Mouse (Mus musculus) lung, adult 2 months (tissue): ENCODE results near the gene Onecut3. TPM values are rescaled to one million over a fixed set of nuclear protein-coding genes. Genes with fewer than 3 reads are reported as not detected.

Experiments
- DNase-seq: peaks from one replicate; pipeline ENCODE4 v3.0.0; 2022
- H3K4me1 ChIP-seq: fragments of 200-500 bp; 2 replicates; pipeline ENCODE4 v1.6.1; 2011; ENCODE audit warnings: low read length; ENCODE audit not compliant: control insufficient read depth, insufficient read depth
- H3K4me3 ChIP-seq: fragments of 200-500 bp; replicated peaks from 2 replicates; pipeline ENCODE3; 2011; ENCODE audit warnings: low read depth, mild to moderate bottlenecking, control low read depth, low read length; ENCODE audit errors: extremely low read depth
- CTCF ChIP-seq: fragments of 200-500 bp; IDR thresholded peaks from 2 replicates; pipeline ENCODE4 v1.5.1; 2011; ENCODE audit warnings: mild to moderate bottlenecking, low read length, control low read depth; ENCODE audit not compliant: insufficient read depth
- POLR2A ChIP-seq: fragments of 200-500 bp; IDR thresholded peaks from 2 replicates; pipeline ENCODE4 v1.6.1; 2011; ENCODE audit warnings: low read depth, mild to moderate bottlenecking, control low read depth, low read length, borderline replicate concordance; ENCODE audit errors: extremely low read depth
- WGBS: fragments of 180-500 bp; shearing (Covaris S2); methylation state at CpG from one replicate; pipeline ENCODE4 v1.1.7; 2018; 5-methylcytosine and 5-hydroxymethylcytosine counted together
- polyA plus RNA-seq: library from polyadenylated mRNA; depleted of rRNA; stranded (reverse); fragments of >200 nt; gene quantifications from 2 replicates; pipeline ENCODE4 v1.2.3, GENCODE M21; 2012

The Onecut3 gene
- polyA plus RNA-seq, 1 experiment = not detected

- no peak for TF ChIP-seq POLR2A
- TF ChIP-seq CTCF = 0 out of 2 replicates have a peak, but pooled peaks have one; percentile 19
- 93% methylated on average over 7 of the region's 7 CpGs for WGBS
- DNase-seq = no peak
- Histone ChIP-seq H3K4me3 (no peak overlapping the region), H3K4me1 (no peaks in the 10 kb centered on the region)
Measured at GRCm38 (mm10) chr10:80523299-80523698, 28.7 kb downstream of the Onecut3 start.

- WGBS = 26% methylated on average over 9 of the region's 9 CpGs
- no peak for DNase-seq
- Histone ChIP-seq H3K4me3 (no peak overlapping the region), H3K4me1 (no peaks in the 10 kb centered on the region)
- TF ChIP-seq CTCF (no peak), POLR2A (no peak)
Measured at GRCm38 (mm10) chr10:80526172-80526571, 31.5 kb downstream of the Onecut3 start.

- Histone ChIP-seq H3K4me1 (no peaks in the 10 kb centered on the region), H3K4me3 (no peak overlapping the region)
- 76% methylated on average over 11 of the region's 11 CpGs for WGBS
- no peak for DNase-seq
- no peak for TF ChIP-seq POLR2A
- no peak for TF ChIP-seq CTCF
Measured at GRCm38 (mm10) chr10:80532783-80533182, 38.1 kb downstream of the Onecut3 start.

GRCm38 (mm10) chr10:80533704-80534103 is 39.1 kb downstream of the Onecut3 start:
- no peak for DNase-seq
- Histone ChIP-seq H3K4me3 (no peak overlapping the region), H3K4me1 (no peaks in the 10 kb centered on the region; the same call in 1 of the 2 replicates)
- WGBS = 15% methylated on average over 7 of the region's 7 CpGs
- TF ChIP-seq POLR2A (no peak), CTCF (no peak)

GRCm38 (mm10) chr10:80535071-80535470 is 40.4 kb downstream of the Onecut3 start:
- no peak for TF ChIP-seq CTCF
- TF ChIP-seq POLR2A = no peak
- Histone ChIP-seq H3K4me1 (no peaks in the 10 kb centered on the region; the same call in 1 of the 2 replicates), H3K4me3 (no peak overlapping the region)
- WGBS = 9% methylated on average over 14 of the region's 14 CpGs
- no peak for DNase-seq

- H3K4me3 ChIP-seq = no peak overlapping the region
- TF ChIP-seq POLR2A (no peak), CTCF (no peak)
- WGBS = 28% methylated on average over 13 of the region's 13 CpGs
- no peaks in the 10 kb centered on the region; the same call in 1 of the 2 replicates for H3K4me1 ChIP-seq
- no peak for DNase-seq
Measured at GRCm38 (mm10) chr10:80535711-80536110, 41.1 kb downstream of the Onecut3 start.

GRCm38 (mm10) chr10:80538180-80538579 is 43.5 kb downstream of the Onecut3 start:
- Histone ChIP-seq H3K4me3 (no peak overlapping the region), H3K4me1 (no peaks in the 10 kb centered on the region; the same call in 1 of the 2 replicates)
- no peak for DNase-seq
- TF ChIP-seq CTCF (no peak), POLR2A (no peak)
- WGBS = 35% methylated on average over 5 of the region's 5 CpGs

GRCm38 (mm10) chr10:80538710-80539394 is 44.2 kb downstream of the Onecut3 start, which contains the start of gene Atp8b3:
Atp8b3 (minus strand) TSS chr10:80539124.
- Histone ChIP-seq H3K4me1 (no peaks in the 10 kb centered on the region; the same call in 1 of the 2 replicates), H3K4me3 (no peak within 1 kb of the TSS)
- no peak for TF ChIP-seq POLR2A
- 4% methylated on average over 30 of the region's 30 CpGs for WGBS
- peak; percentile 77 for DNase-seq

GRCm38 (mm10) chr10:80539493-80539892 is 44.9 kb downstream of the Onecut3 start:
- Histone ChIP-seq H3K4me3 (no peak overlapping the region), H3K4me1 (no peaks in the 10 kb centered on the region; the same call in 1 of the 2 replicates)
- no peak for DNase-seq
- WGBS = 22% methylated on average over 5 of the region's 5 CpGs
- no peak for TF ChIP-seq POLR2A
- TF ChIP-seq CTCF = no peak

GRCm38 (mm10) chr10:80543873-80544272 is 49.2 kb downstream of the Onecut3 start:
- no peaks in the 10 kb centered on the region for H3K4me1 ChIP-seq
- H3K4me3 ChIP-seq = no peak overlapping the region
- TF ChIP-seq CTCF (no peak), POLR2A (no peak)
- 94% methylated on average over 14 of the region's 14 CpGs for WGBS
- no peak for DNase-seq
